Mouse (Mus musculus): ENCODE data around the gene Dnal4. TPM values are rescaled to one million over a fixed set of nuclear protein-coding genes. Genes with fewer than 3 reads are reported as not detected.
A peak's percentile ranks its signal among the peaks of the same experiment; 100 is the strongest.

Dnal4 gene
- polyA plus RNA-seq, 1 experiment, result 48.9 TPM

DNA sequence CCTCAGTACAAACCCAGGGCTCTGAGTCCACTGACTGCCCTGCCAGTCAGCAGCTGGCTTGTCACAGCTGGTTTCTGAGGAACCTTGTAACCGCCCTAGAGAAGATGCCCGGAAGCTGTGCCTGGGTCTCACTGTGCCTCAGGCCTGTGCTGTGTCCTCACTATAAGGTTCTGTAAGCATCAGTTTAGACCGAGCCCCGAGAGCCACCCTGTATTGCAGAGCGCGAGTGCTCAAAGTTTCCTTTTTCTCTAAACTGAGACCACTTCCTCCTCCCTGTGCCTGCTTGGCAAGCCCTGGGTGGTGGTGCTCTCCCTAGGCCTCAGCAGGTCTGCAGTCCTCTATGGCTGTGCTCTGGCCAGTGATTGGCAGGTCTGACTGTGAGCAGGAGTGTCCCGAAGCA lies 28.5 kb downstream of the Dnal4 start:
- H3K27me3 ChIP-seq (ENCODE audit: control insufficient read depth, insufficient read depth, insufficient read length), result no peaks in the 10 kb centered on the region
- no peak overlapping the region for H3ac ChIP-seq (ENCODE audit: control insufficient read depth, insufficient read length, low read depth)
- no peak overlapping the region for H3K4me3 ChIP-seq (ENCODE audit: insufficient read depth, poor library complexity, severe bottlenecking)
- H3K36me3 ChIP-seq (ENCODE audit: control insufficient read depth, insufficient read depth), result no peaks in the 10 kb centered on the region
- TF ChIP-seq CEBPB (IDR thresholded peaks at IDR 0.05; ENCODE audit: low read depth), result no peak
- no peak for TF ChIP-seq MYOG (IDR thresholded peaks at IDR 0.05; ENCODE audit: control insufficient read depth, extremely low read depth, insufficient read length)
- no peak for TF ChIP-seq MAX (IDR thresholded peaks at IDR 0.05)
- no peak for TF ChIP-seq CTCF (IDR thresholded peaks at IDR 0.05; ENCODE audit: control insufficient read depth, insufficient read depth, insufficient read length)
- no peak for TF ChIP-seq MYOD1 (IDR thresholded peaks at IDR 0.05; ENCODE audit: control insufficient read depth, insufficient read length, low read depth)
- no peak for TF ChIP-seq FOSL1 (IDR thresholded peaks at IDR 0.05; ENCODE audit: insufficient read depth, low read length, poor library complexity, severe bottlenecking)
- H3K79me3 ChIP-seq (ENCODE audit: low read depth), result no peaks in the 10 kb centered on the region
- H3K79me2 ChIP-seq (ENCODE audit: control insufficient read depth, insufficient read depth), result no peaks in the 10 kb centered on the region

- H3ac ChIP-seq (ENCODE audit: control insufficient read depth, insufficient read length, low read depth), result no peak overlapping the region
- H3K27me3 ChIP-seq (ENCODE audit: control insufficient read depth, insufficient read depth, insufficient read length), result no peaks in the 10 kb centered on the region
- H3K4me3 ChIP-seq (ENCODE audit: insufficient read depth, poor library complexity, severe bottlenecking), result no peak overlapping the region
- no peak for TF ChIP-seq MYOG (IDR thresholded peaks at IDR 0.05; ENCODE audit: control insufficient read depth, extremely low read depth, insufficient read length)
- no peak for TF ChIP-seq CTCF (IDR thresholded peaks at IDR 0.05; ENCODE audit: control insufficient read depth, insufficient read depth, insufficient read length)
- no peak for TF ChIP-seq MYOD1 (IDR thresholded peaks at IDR 0.05; ENCODE audit: control insufficient read depth, insufficient read length, low read depth)
- TF ChIP-seq CEBPB (IDR thresholded peaks at IDR 0.05; ENCODE audit: low read depth), result no peak
- H3K79me2 ChIP-seq (ENCODE audit: control insufficient read depth, insufficient read depth), result no peaks in the 10 kb centered on the region
- H3K36me3 ChIP-seq (ENCODE audit: control insufficient read depth, insufficient read depth), result no peaks in the 10 kb centered on the region
- no peaks in the 10 kb centered on the region for H3K79me3 ChIP-seq (ENCODE audit: low read depth)
These were observed 29.7 kb downstream of the Dnal4 start for GRCm38 (mm10) chr15:79747998-79748397.

DNA sequence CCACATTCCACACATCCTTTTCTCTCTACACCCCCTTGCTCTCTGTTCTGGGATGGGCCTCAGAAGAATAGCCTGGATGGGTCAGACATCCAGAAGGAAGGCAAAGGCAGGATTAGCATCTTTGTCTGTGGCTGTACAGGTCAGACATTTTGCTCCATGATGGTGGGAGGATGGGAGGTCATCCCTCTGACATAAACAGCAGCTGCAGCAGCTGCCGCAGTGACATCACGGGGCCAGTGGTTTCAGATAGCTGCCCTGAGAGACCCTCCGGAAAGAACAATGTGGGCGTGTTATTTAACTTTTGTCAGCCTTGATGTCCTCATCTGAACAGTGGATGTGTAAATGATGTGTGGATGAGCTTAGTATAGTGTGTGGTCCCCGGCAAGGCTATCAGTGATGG lies 31.8 kb downstream of the Dnal4 start:
- H3K79me3 ChIP-seq (ENCODE audit: low read depth), result peaks cover 4% of the 10 kb centered on the region
- H3K79me2 ChIP-seq (ENCODE audit: control insufficient read depth, insufficient read depth), result peaks cover 14% of the 10 kb centered on the region
- H3ac ChIP-seq (ENCODE audit: control insufficient read depth, insufficient read length, low read depth), result no peak overlapping the region
- no peaks in the 10 kb centered on the region for H3K36me3 ChIP-seq (ENCODE audit: control insufficient read depth, insufficient read depth)
- no peak overlapping the region for H3K4me3 ChIP-seq (ENCODE audit: insufficient read depth, poor library complexity, severe bottlenecking)
- TF ChIP-seq FOSL1 (IDR thresholded peaks at IDR 0.05; ENCODE audit: insufficient read depth, low read length, poor library complexity, severe bottlenecking) (no peak), MYOD1 (IDR thresholded peaks at IDR 0.05; ENCODE audit: control insufficient read depth, insufficient read length, low read depth) (peak; percentile 69)
- no peaks in the 10 kb centered on the region for H3K27me3 ChIP-seq (ENCODE audit: control insufficient read depth, insufficient read depth, insufficient read length)

GRCm38 (mm10) chr15:79745312-79745711 lies 32.3 kb downstream of the Dnal4 start:
- Histone ChIP-seq H3K79me2 (ENCODE audit: control insufficient read depth, insufficient read depth) (peaks cover 19% of the 10 kb centered on the region), H3K79me3 (ENCODE audit: low read depth) (peaks cover 10% of the 10 kb centered on the region), H3K4me3 (ENCODE audit: insufficient read depth, poor library complexity, severe bottlenecking) (no peak overlapping the region), H3ac (ENCODE audit: control insufficient read depth, insufficient read length, low read depth) (no peak overlapping the region), H3K27me3 (ENCODE audit: control insufficient read depth, insufficient read depth, insufficient read length) (no peaks in the 10 kb centered on the region), H3K36me3 (ENCODE audit: control insufficient read depth, insufficient read depth) (peaks cover 5% of the 10 kb centered on the region)
- no peak for TF ChIP-seq CEBPB (IDR thresholded peaks at IDR 0.05; ENCODE audit: low read depth)
- TF ChIP-seq CTCF (IDR thresholded peaks at IDR 0.05; ENCODE audit: control insufficient read depth, insufficient read depth, insufficient read length), result no peak
- no peak for TF ChIP-seq MYOG (IDR thresholded peaks at IDR 0.05; ENCODE audit: control insufficient read depth, extremely low read depth, insufficient read length)
- no peak for TF ChIP-seq USF1 (IDR thresholded peaks at IDR 0.05; ENCODE audit: low read depth)
- TF ChIP-seq MYOD1 (IDR thresholded peaks at IDR 0.05; ENCODE audit: control insufficient read depth, insufficient read length, low read depth), result no peak
- TF ChIP-seq FOSL1 (IDR thresholded peaks at IDR 0.05; ENCODE audit: insufficient read depth, low read length, poor library complexity, severe bottlenecking), result no peak
- TF ChIP-seq MAX (IDR thresholded peaks at IDR 0.05), result no peak

- no peak for TF ChIP-seq USF1 (IDR thresholded peaks at IDR 0.05; ENCODE audit: low read depth)
- TF ChIP-seq MYOG (IDR thresholded peaks at IDR 0.05; ENCODE audit: control insufficient read depth, extremely low read depth, insufficient read length), result no peak
- TF ChIP-seq CTCF (IDR thresholded peaks at IDR 0.05; ENCODE audit: control insufficient read depth, insufficient read depth, insufficient read length), result no peak
- no peak for TF ChIP-seq MYOD1 (IDR thresholded peaks at IDR 0.05; ENCODE audit: control insufficient read depth, insufficient read length, low read depth)
- no peak for TF ChIP-seq CEBPB (IDR thresholded peaks at IDR 0.05; ENCODE audit: low read depth)
- no peak for TF ChIP-seq FOSL1 (IDR thresholded peaks at IDR 0.05; ENCODE audit: insufficient read depth, low read length, poor library complexity, severe bottlenecking)
- no peak for TF ChIP-seq MAX (IDR thresholded peaks at IDR 0.05)
- Histone ChIP-seq H3K4me3 (ENCODE audit: insufficient read depth, poor library complexity, severe bottlenecking) (no peak overlapping the region), H3K79me2 (ENCODE audit: control insufficient read depth, insufficient read depth) (peaks cover 25% of the 10 kb centered on the region), H3K36me3 (ENCODE audit: control insufficient read depth, insufficient read depth) (peaks cover 11% of the 10 kb centered on the region), H3K79me3 (ENCODE audit: low read depth) (peaks cover 10% of the 10 kb centered on the region), H3K27me3 (ENCODE audit: control insufficient read depth, insufficient read depth, insufficient read length) (no peaks in the 10 kb centered on the region), H3ac (ENCODE audit: control insufficient read depth, insufficient read length, low read depth) (no peak overlapping the region)
These were observed 32.9 kb downstream of the Dnal4 start for GRCm38 (mm10) chr15:79744742-79745141.

DNA sequence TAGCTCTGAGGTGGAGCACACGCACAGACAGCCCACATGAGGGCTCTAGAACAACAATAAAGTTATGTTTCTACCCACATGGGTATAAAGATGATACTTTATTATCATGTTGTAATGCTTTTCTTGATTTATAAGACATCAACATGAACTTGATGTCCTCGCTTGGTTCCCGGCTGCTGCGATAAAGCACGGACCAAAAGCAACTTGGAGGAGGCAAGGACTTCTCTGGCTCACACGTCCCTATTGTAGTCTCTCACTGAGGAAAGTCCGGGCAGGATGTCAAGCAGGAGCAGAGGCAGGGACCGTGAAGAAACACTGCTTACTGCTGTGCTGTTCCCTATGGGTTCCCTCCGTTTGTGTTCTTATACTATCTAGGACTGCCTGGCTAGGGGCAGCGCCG lies 33.6 kb downstream of the Dnal4 start:
- no peaks in the 10 kb centered on the region for H3K27me3 ChIP-seq (ENCODE audit: control insufficient read depth, insufficient read depth, insufficient read length)
- no peak overlapping the region for H3K4me3 ChIP-seq (ENCODE audit: insufficient read depth, poor library complexity, severe bottlenecking)
- no peak overlapping the region for H3ac ChIP-seq (ENCODE audit: control insufficient read depth, insufficient read length, low read depth)
- peaks cover 18% of the 10 kb centered on the region for H3K36me3 ChIP-seq (ENCODE audit: control insufficient read depth, insufficient read depth)
- peaks cover 32% of the 10 kb centered on the region for H3K79me2 ChIP-seq (ENCODE audit: control insufficient read depth, insufficient read depth)
- H3K79me3 ChIP-seq (ENCODE audit: low read depth), result peaks cover 10% of the 10 kb centered on the region
- TF ChIP-seq CTCF (IDR thresholded peaks at IDR 0.05; ENCODE audit: control insufficient read depth, insufficient read depth, insufficient read length) (no peak), USF1 (IDR thresholded peaks at IDR 0.05; ENCODE audit: low read depth) (no peak), FOSL1 (IDR thresholded peaks at IDR 0.05; ENCODE audit: insufficient read depth, low read length, poor library complexity, severe bottlenecking) (no peak), MYOD1 (IDR thresholded peaks at IDR 0.05; ENCODE audit: control insufficient read depth, insufficient read length, low read depth) (no peak), MAX (IDR thresholded peaks at IDR 0.05) (no peak), MYOG (IDR thresholded peaks at IDR 0.05; ENCODE audit: control insufficient read depth, extremely low read depth, insufficient read length) (no peak), CEBPB (IDR thresholded peaks at IDR 0.05; ENCODE audit: low read depth) (no peak)

Data from C2C12 (cell line).